Mouse (Mus musculus): ENCODE measurements around the gene Ssh3. TPM values are rescaled to one million over a fixed set of nuclear protein-coding genes. Genes with fewer than 3 reads are reported as not detected.
A peak's percentile ranks its signal among the peaks of the same experiment; 100 is the strongest.

The Ssh3 gene
- polyA plus RNA-seq (2016; fragmentation: Nextera tagmentation; extraction: Ambion mirVana) = 11.1 and 11.5 TPM in 2 replicates

GRCm38 (mm10) chr19:4268566-4269361, at the start of gene Ssh3:
Gene Ssh3 (minus strand): TSS chr19:4269180.
- 4% methylated on average over 46 of the region's 46 CpGs for WGBS
- no peak within 1 kb of the TSS for H3K27ac ChIP-seq
- peak within 1 kb of the TSS; percentile 43 for H3K9ac ChIP-seq
- ATAC-seq (ENCODE audit: insufficient number of reproducible peaks, insufficient read depth, low FRiP score, low TSS enrichment) = peak; percentile 58; the same call in 1 of the 2 replicates
- H3K4me1 ChIP-seq = peaks cover 4% of the 10 kb centered on the region
- H3K4me3 ChIP-seq = peak within 1 kb of the TSS; percentile 45
- peaks cover 37% of the 10 kb centered on the region for H3K27me3 ChIP-seq
- peak within 1 kb of the TSS; percentile 69 for H3K4me2 ChIP-seq (replicated peaks)
- H3K36me3 ChIP-seq = 0 out of 2 replicates have a peak, but pooled peaks cover 3% of the 10 kb centered on the region
- H3K9me3 ChIP-seq = no peaks in the 10 kb centered on the region

GRCm38 (mm10) chr19:4317181-4317580, 48.2 kb upstream of the Ssh3 start:
- WGBS = 88% methylated on average over 3 of the region's 3 CpGs
- no peak for ATAC-seq (ENCODE audit: insufficient number of reproducible peaks, insufficient read depth, low FRiP score, low TSS enrichment)
- Histone ChIP-seq H3K27ac (no peak overlapping the region), H3K27me3 (no peaks in the 10 kb centered on the region), H3K9ac (no peak overlapping the region), H3K9me3 (no peaks in the 10 kb centered on the region), H3K36me3 (peaks cover 66% of the 10 kb centered on the region), H3K4me2 (replicated peaks) (no peak overlapping the region), H3K4me3 (no peak overlapping the region), H3K4me1 (no peaks in the 10 kb centered on the region)

GRCm38 (mm10) chr19:4315223-4315944, 46.4 kb upstream of the Ssh3 start:
- ATAC-seq (ENCODE audit: insufficient number of reproducible peaks, insufficient read depth, low FRiP score, low TSS enrichment) = no peak
- Histone ChIP-seq H3K9ac (no peak overlapping the region), H3K36me3 (peaks cover 51% of the 10 kb centered on the region), H3K9me3 (no peaks in the 10 kb centered on the region), H3K4me1 (no peaks in the 10 kb centered on the region), H3K27me3 (no peaks in the 10 kb centered on the region), H3K4me2 (replicated peaks) (no peak overlapping the region), H3K27ac (no peak overlapping the region), H3K4me3 (no peak overlapping the region)
- WGBS = 87% methylated on average over 6 of the region's 6 CpGs

GRCm38 (mm10) chr19:4309776-4310185, 40.8 kb upstream of the Ssh3 start:
- H3K36me3 ChIP-seq = 0 out of 2 replicates have a peak, but pooled peaks cover 6% of the 10 kb centered on the region
- no peak overlapping the region for H3K9ac ChIP-seq

GRCm38 (mm10) chr19:4309302-4309701, 40.3 kb upstream of the Ssh3 start:
- H3K4me1 ChIP-seq = peaks cover 11% of the 10 kb centered on the region
- H3K27ac ChIP-seq = no peak overlapping the region
- no peak overlapping the region for H3K4me3 ChIP-seq
- ATAC-seq (ENCODE audit: insufficient number of reproducible peaks, insufficient read depth, low FRiP score, low TSS enrichment) = no peak
- 0 out of 2 replicates have a peak, but pooled peaks cover 4% of the 10 kb centered on the region for H3K36me3 ChIP-seq
- no peaks in the 10 kb centered on the region for H3K27me3 ChIP-seq
- no peak overlapping the region for H3K9ac ChIP-seq
- no peak overlapping the region for H3K4me2 ChIP-seq (replicated peaks)
- WGBS = 86% methylated on average over 4 of the region's 4 CpGs
- H3K9me3 ChIP-seq = no peaks in the 10 kb centered on the region

More at GRCm38 (mm10) chr19:4309776-4310185, 40.8 kb upstream of the Ssh3 start:
- Histone ChIP-seq H3K9me3 (no peaks in the 10 kb centered on the region), H3K4me1 (peaks cover 6% of the 10 kb centered on the region), H3K4me3 (no peak overlapping the region), H3K27me3 (no peaks in the 10 kb centered on the region), H3K4me2 (replicated peaks) (no peak overlapping the region), H3K27ac (no peak overlapping the region)
- ATAC-seq (ENCODE audit: insufficient number of reproducible peaks, insufficient read depth, low FRiP score, low TSS enrichment) = no peak

GRCm38 (mm10) chr19:4306190-4306577, 37.2 kb upstream of the Ssh3 start, which contains the start of gene Grk2:
Gene Grk2 (minus strand): TSS chr19:4306222.
- no peaks in the 10 kb centered on the region for H3K9me3 ChIP-seq
- H3K36me3 ChIP-seq = no peaks in the 10 kb centered on the region
- ATAC-seq (ENCODE audit: insufficient number of reproducible peaks, insufficient read depth, low FRiP score, low TSS enrichment) = peak; percentile 39; the same call in 1 of the 2 replicates
- H3K9ac ChIP-seq = peak within 1 kb of the TSS; percentile 90
- H3K4me3 ChIP-seq = peak within 1 kb of the TSS; percentile 93
- peaks cover 42% of the 10 kb centered on the region for H3K4me1 ChIP-seq
- WGBS = under 1% methylated on average over 38 of the region's 46 CpGs
- H3K4me2 ChIP-seq (replicated peaks) = peak within 1 kb of the TSS; percentile 87
- no peaks in the 10 kb centered on the region for H3K27me3 ChIP-seq
- H3K27ac ChIP-seq = peak within 1 kb of the TSS; percentile 80

- Histone ChIP-seq H3K4me2 (replicated peaks) (peak overlapping the region; percentile 87), H3K9me3 (no peaks in the 10 kb centered on the region), H3K9ac (peak overlapping the region; percentile 90), H3K27me3 (no peaks in the 10 kb centered on the region), H3K4me1 (peaks cover 47% of the 10 kb centered on the region), H3K27ac (peak overlapping the region; percentile 80), H3K4me3 (peak overlapping the region; percentile 93), H3K36me3 (no peaks in the 10 kb centered on the region)
- 1% methylated on average over 64 of the region's 68 CpGs for WGBS
- peak; percentile 19 for ATAC-seq (ENCODE audit: insufficient number of reproducible peaks, insufficient read depth, low FRiP score, low TSS enrichment)
Observed at GRCm38 (mm10) chr19:4305491-4306189, 36.7 kb upstream of the Ssh3 start.

GRCm38 (mm10) chr19:4304871-4305321, 35.9 kb upstream of the Ssh3 start:
- Histone ChIP-seq H3K4me1 (peaks cover 55% of the 10 kb centered on the region), H3K4me2 (replicated peaks) (peak overlapping the region; percentile 87), H3K4me3 (peak overlapping the region; percentile 93), H3K27me3 (no peaks in the 10 kb centered on the region), H3K36me3 (no peaks in the 10 kb centered on the region), H3K9me3 (no peaks in the 10 kb centered on the region), H3K9ac (peak overlapping the region; percentile 90; the same call in 1 of the 2 replicates), H3K27ac (no peak overlapping the region)
- 56% methylated on average over 4 of the region's 4 CpGs for WGBS
- no peak for ATAC-seq (ENCODE audit: insufficient number of reproducible peaks, insufficient read depth, low FRiP score, low TSS enrichment)

GRCm38 (mm10) chr19:4304251-4304821, 35.4 kb upstream of the Ssh3 start:
- ATAC-seq (ENCODE audit: insufficient number of reproducible peaks, insufficient read depth, low FRiP score, low TSS enrichment) = no peak
- H3K4me3 ChIP-seq = peak overlapping the region; percentile 93
- H3K4me2 ChIP-seq (replicated peaks) = peak overlapping the region; percentile 87
- no peaks in the 10 kb centered on the region for H3K9me3 ChIP-seq
- WGBS = 62% methylated on average over 5 of the region's 5 CpGs
- H3K36me3 ChIP-seq = no peaks in the 10 kb centered on the region
- H3K27ac ChIP-seq = no peak overlapping the region
- peaks cover 56% of the 10 kb centered on the region for H3K4me1 ChIP-seq
- peak overlapping the region; percentile 27; the same call in 1 of the 2 replicates for H3K9ac ChIP-seq
- no peaks in the 10 kb centered on the region for H3K27me3 ChIP-seq

- H3K4me1 ChIP-seq = peaks cover 60% of the 10 kb centered on the region
- ATAC-seq (ENCODE audit: insufficient number of reproducible peaks, insufficient read depth, low FRiP score, low TSS enrichment) = no peak
- no peak overlapping the region for H3K4me3 ChIP-seq
- H3K9ac ChIP-seq = no peak overlapping the region
- H3K27ac ChIP-seq = no peak overlapping the region
- 92% methylated on average over 5 of the region's 5 CpGs for WGBS
- H3K4me2 ChIP-seq (replicated peaks) = no peak overlapping the region; the same call in 1 of the 2 replicates
- H3K36me3 ChIP-seq = no peaks in the 10 kb centered on the region
- no peaks in the 10 kb centered on the region for H3K9me3 ChIP-seq
- no peaks in the 10 kb centered on the region for H3K27me3 ChIP-seq
Observed at GRCm38 (mm10) chr19:4303640-4303995, 34.6 kb upstream of the Ssh3 start.

Data from embryonic facial prominence, embryonic 12.5 days (tissue).